Mouse (Mus musculus): ENCODE measurements around the gene Gramd1b. TPM values are rescaled to one million over a fixed set of nuclear protein-coding genes. Genes with fewer than 3 reads are reported as not detected.
"Not testable (repeated sequence)": the region's sequence is repeated elsewhere in the genome, so short reads cannot be mapped to it uniquely, and the experiment has no call there.

Gramd1b gene
- polyA plus RNA-seq, 1 experiment, result 129 TPM

DNA sequence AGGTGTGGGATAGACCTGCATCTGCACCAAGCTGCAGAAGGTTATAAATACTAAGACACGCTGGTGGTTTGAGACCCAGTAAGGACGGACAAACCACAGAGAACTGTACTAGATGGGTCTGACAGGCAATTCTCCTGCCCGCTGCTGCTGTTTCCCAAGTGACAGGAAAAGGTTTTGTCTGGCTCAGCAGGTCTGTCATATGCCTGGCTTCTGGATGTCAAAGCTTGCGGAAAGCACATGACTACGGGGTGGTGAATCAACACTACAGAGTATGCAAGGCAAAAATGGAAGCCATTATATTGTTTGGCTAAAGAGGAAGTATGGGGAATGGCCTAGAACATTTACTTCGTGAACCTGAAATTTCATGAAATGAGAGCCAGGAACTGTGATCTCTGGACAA is 10.1 kb downstream of the Gramd1b start:
- no peak for DNase-seq (ENCODE audit: extremely low spot score in 1 of 2, low spot score in 1 of 2)

DNA sequence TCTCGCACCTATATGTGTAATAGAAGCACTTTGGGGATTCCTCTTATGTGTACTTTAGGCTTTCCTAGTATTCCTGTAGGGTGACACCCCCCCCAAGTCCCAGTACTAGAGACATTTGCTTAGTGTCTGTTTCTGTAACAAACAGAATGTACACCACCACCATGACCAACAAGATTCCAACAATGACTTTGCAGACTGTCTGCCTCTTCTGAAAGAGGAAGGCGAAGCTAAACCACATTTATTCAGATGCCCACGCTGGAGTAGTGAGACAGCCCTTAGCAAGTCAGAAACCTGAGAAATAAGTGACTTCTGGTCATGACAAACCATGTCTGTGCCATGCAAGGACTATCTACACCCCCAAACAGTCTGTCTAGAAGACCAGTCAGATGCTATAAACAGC is 11.9 kb downstream of the Gramd1b start:
- no peak for DNase-seq (ENCODE audit: extremely low spot score in 1 of 2, low spot score in 1 of 2)

DNA sequence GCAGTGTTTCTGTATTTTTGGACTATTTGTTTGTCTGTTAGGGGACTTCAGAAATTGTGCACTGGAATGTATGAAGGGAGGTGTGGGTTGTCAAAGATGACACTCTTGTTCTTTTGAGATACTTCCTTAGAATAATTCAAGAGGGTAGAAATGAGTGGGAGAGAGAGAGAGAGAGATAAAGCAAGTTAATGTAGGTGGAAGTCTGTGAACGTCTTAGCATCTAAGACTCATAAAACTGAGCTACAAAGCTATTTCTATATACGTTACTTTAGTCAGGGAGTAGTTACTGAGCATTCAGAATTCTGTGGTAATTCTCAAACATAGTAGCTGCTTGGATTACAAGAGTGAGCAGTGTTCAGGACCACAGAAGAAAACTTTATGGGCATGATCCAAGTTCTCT is 19.2 kb downstream of the Gramd1b start:
- peak in 1 of 2 experiments; percentile 39 for DNase-seq (ENCODE audit: extremely low spot score in 1 of 2, low spot score in 1 of 2)

DNA sequence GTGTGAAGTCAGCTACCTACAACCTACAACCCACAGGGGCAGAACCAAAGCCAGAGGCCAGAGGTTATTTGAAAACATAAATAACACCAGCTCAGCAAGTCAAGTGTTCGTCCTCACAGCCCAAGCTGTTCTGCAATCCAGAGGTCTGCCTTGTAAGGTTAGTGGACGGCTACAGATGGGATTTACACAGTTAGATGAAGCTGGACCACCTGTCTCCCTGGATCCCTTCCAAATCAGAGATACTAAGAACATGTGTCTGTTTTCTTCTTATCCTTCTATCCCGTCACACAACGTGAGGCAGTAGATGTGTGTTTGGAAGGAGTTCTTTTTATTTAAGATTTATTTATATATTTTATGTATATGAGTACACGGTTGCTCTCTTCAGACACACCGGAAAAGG is 21.7 kb downstream of the Gramd1b start:
- no peak for DNase-seq (ENCODE audit: extremely low spot score in 1 of 2, low spot score in 1 of 2)

DNA sequence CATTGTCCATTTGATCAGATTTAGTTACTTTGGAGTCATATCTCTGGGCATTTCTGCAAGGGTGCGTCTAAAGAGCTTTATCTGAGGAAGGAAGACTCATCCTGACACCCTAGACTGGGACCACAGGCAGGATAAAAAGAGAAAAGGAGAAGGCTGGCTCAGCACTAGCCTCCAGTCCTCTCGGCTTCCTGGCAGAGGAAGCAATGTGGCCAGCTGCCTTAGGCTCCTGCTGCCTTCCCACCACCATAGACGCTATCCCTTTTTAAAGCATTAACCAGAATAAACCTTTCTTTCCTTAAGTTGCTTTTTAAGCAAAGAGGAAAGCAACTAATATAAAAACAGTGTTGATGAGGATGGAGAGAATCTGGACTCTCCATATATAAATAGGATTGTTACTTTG is 24.6 kb downstream of the Gramd1b start:
- peak; percentile 23 to 45 for DNase-seq (ENCODE audit: extremely low spot score in 1 of 2, low spot score in 1 of 2)

DNA sequence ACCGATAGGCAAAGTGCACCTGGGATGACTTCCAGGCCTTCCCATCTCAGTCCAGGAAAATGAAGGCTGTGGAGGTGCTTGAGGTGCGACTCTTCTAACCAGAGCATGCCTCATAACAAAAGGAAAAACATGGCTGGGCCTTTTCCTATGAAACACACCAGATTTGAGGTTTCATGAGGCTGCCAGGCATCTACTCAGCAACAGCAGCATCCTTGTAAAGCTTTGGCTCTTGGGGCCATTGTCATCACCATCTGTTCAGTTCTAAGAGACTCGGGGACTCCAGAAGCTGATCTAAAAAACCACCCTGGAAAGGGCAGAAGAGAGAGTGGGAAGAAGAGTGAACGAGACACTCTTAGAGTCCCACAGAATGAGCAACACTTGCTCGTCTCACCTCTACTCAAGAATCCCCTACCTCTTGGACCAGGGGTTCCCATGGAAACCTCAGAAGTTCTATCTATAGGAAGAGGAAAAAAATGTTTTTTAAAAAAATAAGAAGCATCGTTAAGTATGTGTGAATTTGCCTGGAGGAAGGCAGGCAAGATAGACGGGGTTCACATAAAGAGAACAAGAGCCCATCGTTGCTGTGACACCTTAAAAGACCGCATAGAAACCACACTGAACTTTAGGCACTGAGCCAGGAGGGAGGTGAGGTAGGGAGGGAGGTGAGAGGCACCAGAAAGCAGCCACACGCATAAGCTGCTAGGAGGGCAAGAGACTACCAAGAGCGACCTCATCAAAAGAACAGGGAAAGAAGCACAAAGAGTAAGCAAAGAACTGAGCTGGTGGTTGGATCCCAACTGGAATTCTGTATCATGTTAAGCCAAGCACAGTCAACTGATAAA is 25.5 kb downstream of the Gramd1b start:
- DNase-seq (ENCODE audit: extremely low spot score in 1 of 2, low spot score in 1 of 2), result peak; percentile 67 to 73

DNA sequence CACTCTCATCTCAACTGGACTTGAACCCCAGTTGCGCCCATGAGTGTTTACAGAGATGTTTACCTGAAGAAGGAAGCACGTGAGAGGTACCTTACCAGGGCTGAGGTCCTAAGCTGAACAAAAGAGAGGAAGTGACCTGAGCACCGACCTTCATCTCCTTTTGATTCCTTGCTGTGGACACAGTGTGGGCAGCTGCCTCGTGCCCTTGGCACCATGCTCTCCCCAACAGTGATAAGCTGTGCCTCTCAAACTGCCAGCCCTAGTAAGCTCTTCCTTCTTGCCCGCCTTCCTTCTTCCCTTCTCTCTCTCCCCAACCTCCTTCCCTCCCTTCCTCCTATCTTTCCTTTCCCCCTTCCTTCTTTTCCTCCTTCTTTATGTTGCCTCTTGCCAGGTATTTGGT is 26.3 kb downstream of the Gramd1b start:
- DNase-seq (ENCODE audit: extremely low spot score in 1 of 2, low spot score in 1 of 2), result no peak

DNA sequence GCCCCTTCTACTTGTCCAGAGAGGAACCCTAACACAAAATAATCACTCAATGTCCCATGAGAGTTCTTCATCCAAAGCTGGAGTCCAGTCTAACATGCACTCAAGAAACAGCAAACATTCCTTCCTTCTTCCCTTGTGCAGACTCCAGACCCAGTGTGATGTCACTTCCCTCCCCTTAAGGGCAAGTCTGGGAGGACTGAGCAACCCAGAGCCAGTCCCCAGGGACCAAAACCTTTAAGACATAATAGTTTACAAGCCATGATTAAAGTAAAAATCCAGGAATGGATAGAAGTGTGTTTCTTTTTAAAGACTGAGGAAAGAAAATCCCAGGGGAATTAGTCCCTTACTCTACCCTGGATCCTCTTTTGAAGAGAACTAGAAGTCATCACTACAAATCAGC is 30.5 kb downstream of the Gramd1b start:
- no peak for DNase-seq (ENCODE audit: extremely low spot score in 1 of 2, low spot score in 1 of 2)

DNA sequence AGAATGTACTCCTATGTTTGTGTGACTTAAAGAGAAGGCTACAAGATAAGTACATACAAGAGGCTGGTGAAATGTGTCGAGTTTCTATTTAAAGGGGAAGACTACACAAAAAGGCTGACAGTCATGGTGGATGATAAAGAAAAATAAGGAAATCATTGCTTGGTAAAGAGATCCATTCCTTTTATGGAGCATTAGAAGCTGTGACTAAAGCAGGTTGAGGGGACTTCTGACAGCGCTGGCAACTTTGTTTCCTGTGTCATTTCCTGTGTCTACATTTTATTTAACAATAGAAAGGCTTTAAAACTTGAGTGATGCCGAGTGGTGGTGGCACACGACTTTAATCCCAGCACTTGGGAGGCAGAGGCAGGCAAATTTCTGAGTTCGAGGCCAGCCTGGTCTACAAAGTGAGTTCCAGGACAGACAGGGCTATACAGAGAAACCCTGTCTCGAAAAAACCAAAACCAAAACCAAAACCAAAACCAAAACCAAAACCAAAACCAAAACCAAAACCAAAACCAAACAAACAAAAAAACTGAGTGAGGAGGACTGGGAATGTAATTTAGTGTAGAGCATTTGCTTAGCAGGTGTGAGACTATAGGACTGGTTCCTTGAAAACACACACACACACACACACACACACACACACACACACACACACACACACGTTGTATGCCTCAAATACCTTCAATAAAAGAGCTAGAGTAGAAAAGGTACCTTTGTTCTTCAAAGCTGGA is 48.7 kb downstream of the Gramd1b start:
- not testable (repeated sequence) for DNase-seq (ENCODE audit: extremely low spot score in 1 of 2, low spot score in 1 of 2)

DNA sequence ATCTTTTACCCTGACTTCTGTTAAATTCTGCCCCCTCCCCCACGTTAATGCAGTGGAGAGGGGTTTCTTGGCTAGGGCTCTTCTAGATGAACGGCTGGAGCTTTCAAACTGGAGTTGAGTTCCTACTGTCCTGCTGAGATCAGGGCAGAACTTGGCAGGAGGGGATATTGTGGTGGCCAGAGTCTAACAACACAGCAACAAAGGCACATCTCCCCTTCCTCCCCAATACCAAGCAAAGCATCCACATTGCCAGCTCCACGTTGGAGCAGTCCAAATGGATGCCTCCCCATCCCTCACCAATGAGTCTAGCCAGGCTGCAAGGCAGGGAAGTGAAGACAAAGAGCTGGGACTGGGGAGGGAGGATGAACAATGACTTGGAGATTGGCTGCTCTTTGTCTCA is 49.9 kb downstream of the Gramd1b start:
- no peak for DNase-seq (ENCODE audit: extremely low spot score in 1 of 2, low spot score in 1 of 2)

DNA sequence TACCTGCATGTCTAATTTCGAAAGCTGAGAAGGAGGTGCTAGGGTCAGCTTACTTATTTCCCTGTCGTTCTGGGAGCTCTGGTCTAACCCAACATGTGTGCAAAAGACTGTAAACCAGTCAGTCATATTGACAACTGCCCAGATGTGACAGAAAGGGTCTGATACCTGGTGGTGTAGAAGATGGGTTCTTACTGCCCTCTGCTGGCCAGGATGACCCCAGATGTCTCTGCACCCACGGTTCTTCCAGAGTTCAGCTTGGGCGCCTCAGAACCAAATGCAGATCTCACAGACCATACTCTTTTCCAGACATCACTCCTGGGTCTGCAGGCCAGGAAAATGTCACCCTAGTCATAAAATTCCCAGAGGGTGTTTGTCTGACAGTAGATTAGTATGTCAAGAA is 51.9 kb downstream of the Gramd1b start:
- DNase-seq (ENCODE audit: extremely low spot score in 1 of 2, low spot score in 1 of 2), result peak in 1 of 2 experiments; percentile 30

DNA sequence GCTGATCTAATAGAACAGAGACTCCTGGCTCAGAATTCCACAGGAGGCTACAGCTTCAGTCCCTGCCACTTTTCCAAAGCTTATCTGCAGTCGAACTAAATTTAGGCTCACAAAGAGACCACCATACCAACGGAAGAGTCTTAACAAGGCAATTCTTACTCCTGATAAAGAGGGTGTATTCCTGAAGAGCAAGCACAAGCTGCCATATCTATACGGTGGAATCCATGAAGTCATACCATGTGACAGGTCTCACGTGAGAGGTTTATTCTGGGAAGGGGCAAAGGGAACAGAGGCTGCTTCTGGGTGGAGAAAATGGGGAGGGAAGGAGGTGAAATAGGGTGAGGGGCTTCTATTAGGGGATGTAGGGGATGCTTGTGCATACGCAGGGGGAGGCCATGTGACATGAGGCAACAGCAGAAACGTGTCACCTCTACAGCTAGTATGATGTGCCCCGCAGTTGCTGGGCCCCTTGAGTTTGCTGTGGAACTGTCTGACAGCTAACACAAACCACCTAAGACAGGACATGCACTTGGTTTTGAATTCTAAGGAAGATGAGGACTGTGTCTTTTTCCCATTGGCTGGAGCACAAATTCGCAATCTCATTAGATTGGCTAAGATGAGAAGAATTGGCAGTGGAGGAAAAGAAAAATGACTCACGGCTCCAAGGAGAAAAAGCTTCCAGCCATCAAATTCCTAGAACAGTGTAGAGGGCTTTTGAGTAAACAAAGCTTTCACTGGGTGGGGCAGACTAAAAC is 52.9 kb downstream of the Gramd1b start:
- DNase-seq (ENCODE audit: extremely low spot score in 1 of 2, low spot score in 1 of 2), result no peak

DNA sequence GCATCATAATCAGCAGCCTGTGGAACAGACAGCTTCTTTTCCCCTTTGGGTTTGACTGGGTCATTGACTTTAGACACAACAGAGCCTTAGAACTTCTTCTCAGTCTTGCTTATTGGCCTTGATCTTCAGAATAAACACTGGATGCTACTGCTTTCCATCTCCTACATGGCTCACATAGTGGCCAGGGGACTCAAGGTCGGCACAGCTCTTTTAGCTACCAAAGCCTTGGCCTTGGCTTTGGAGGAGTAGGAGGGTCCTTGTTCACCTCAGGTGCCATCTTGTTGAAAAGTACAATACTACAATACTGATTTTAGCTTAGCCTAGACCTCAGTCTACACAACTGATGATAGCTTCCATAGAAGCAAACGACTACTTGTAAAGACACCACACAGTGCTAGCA is 53.6 kb downstream of the Gramd1b start:
- no peak for DNase-seq (ENCODE audit: extremely low spot score in 1 of 2, low spot score in 1 of 2)

DNA sequence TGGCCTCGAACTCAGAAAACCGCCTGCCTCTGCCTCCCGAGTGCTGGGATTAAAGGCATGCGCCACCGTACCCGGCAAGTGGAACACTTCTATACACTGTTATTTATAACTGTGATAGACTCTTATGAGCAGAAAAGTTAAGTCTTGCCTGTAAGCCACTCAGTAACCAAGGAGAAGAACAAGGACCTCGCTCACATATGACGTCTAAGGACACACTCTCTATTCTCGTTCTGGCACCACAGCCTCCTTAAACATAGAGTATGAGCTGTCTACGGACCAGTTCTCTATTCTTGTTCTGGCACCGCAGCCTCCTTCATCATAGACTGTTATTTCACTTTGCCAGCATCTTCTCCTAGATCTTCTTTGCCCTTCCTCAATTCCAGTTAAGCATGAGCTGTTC is 55.1 kb downstream of the Gramd1b start:
- no peak for DNase-seq (ENCODE audit: extremely low spot score in 1 of 2, low spot score in 1 of 2)

DNA sequence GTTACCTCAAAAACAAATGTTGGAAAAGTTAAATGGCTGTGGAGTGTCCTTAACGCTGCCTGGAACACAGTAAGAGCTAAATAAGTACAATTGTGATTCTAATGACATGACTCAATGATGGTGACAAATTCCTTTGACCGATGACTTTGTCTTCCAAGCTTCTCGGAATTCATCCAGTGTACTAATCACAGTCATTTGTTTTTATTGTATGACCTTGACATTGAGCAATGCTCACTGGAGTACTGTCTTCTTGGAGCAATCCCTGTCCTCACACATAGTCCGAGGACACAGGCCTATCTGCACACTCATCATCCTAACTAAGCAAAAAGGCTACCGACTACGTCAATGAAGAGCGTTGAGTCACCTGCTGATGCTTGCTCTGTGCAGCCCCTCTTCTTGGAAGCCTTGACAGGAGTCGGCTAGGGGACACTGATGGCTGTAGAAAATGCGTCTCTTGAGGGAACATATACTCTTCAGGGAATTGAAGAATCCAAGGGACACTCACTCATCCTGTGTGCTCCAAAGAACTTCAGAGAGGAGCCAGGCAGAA is 58.1 kb downstream of the Gramd1b start:
- DNase-seq (ENCODE audit: extremely low spot score in 1 of 2, low spot score in 1 of 2), result no peak

DNA sequence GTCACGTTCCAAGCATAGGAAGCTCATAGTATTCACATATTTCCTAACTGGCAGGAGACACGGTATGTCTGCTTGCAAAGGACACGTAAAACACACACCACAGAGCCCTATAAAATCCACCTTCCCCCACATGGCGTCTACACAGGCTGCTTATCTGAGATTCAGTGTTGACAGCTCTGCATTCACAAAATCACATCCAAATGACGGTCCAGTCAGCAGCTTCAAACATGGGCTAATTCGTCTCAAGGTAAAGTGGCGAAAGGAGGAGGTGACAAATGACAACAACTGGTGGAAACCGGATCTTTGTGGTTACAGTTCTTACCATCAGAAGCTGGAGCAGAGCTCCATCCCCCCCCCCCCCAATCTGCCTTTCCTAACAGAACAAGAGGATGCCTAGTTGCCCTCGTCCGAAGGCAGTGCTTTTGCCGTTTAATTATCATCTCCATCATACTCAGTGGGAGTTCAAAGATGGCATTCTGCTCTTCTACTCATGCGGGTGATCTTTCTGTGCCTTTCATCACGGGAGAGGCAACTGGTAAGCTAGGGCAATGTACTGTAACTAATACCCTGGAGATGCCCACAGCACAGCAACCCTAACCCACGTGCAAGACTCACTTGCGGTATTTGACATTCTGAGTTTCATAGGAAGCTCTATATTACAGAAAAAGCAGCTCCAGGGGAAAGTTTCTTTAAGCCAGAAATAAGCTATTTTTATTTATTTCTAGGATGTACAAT is 61.6 kb downstream of the Gramd1b start:
- DNase-seq (ENCODE audit: extremely low spot score in 1 of 2, low spot score in 1 of 2), result no peak

DNA sequence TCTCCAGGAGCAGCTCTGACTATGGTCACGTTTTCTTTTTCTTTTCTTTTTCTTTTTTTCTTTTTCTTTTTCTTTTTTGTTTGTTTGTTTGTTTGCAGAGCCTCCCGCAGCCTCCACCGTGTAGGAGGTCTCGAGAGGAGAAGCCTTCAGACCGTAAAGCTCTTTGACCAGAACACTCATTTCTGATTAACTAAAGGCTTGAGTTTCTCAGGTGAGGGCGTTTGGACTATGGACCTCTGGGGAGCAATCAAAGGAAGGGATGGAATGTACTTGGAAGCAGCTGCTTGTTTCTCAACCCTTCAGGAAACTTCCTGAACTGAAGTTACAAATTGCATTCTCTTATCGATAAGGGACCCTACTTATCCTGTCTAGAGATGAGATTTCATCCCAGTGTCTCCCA is 64.4 kb downstream of the Gramd1b start:
- no peak for DNase-seq (ENCODE audit: extremely low spot score in 1 of 2, low spot score in 1 of 2)

DNA sequence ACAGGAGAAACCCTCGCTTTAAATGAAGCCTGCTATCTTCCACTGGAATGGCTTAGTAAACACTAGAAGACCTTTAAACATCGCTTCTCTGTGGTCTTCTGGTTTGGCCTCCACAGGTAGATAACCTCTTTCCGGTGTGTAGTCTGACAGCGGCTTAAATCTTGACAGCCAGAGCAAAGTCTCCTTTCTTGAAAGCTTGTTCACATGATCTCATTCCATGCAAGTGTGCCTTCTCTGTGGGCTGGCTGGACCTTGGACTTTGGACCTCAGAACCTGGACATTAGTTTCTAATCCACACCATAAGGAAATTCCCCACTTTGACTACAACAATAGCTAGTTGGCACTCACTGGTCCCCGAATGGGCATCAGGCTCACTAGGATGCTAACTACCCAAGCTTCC is 65.6 kb downstream of the Gramd1b start:
- no peak for DNase-seq (ENCODE audit: extremely low spot score in 1 of 2, low spot score in 1 of 2)

DNA sequence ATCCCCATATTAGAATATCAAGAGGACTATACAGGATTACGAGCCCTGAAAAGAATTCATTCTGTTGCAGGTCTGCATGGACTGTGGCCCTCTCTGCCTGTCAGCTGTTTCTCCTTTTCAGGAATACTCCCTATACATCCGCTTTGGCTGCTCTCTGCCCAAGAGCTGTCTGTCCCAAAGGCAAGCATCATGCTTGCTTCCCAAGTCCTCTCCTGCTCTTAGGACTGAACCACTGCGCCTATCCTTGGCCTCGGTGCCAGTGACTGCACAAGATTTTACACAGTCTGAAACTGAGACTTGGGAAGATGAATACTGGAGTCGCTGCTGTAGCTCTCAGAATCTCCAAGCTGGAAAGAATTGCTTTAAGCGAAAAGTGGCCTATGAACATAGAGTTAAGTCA is 68.8 kb downstream of the Gramd1b start:
- DNase-seq (ENCODE audit: extremely low spot score in 1 of 2, low spot score in 1 of 2), result no peak

DNA sequence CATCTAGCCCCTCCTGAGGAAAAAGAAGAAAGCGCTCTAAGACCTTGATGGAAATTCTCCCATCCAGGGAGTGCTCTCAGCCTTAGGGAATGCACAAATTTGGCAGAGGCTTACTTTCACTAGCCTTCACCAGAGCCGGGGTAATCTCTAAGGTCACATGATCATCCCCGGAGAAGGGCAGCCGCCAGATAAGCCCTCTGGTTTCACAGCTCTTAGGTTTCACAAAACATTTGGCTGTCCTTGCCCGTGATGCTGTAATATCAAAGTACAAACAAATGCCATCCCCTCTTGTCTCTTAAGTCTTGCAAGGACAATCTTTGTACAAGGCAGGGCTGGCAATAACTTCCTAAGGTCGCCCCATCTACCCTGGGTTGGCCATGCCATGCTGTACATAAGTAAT is 70.4 kb downstream of the Gramd1b start:
- no peak for DNase-seq (ENCODE audit: extremely low spot score in 1 of 2, low spot score in 1 of 2)
